Mouse (Mus musculus) cerebellum, adult 2 months (tissue): Measurements from ENCODE around the gene Oma1.

Experiments used
- CTCF ChIP-seq: fragments of 200-500 bp; IDR thresholded peaks from 2 replicates; pipeline ENCODE4 v1.5.1; 2011; ENCODE audit warnings: low read depth, mild to moderate bottlenecking, control low read depth, low read length, moderate library complexity, borderline replicate concordance; ENCODE audit not compliant: insufficient read depth
- POLR2A ChIP-seq: fragments of 200-500 bp; IDR thresholded peaks from 2 replicates; pipeline ENCODE4 v1.6.1; 2011; ENCODE audit warnings: low read length, control low read depth, borderline replicate concordance; ENCODE audit not compliant: insufficient read depth

DNA sequence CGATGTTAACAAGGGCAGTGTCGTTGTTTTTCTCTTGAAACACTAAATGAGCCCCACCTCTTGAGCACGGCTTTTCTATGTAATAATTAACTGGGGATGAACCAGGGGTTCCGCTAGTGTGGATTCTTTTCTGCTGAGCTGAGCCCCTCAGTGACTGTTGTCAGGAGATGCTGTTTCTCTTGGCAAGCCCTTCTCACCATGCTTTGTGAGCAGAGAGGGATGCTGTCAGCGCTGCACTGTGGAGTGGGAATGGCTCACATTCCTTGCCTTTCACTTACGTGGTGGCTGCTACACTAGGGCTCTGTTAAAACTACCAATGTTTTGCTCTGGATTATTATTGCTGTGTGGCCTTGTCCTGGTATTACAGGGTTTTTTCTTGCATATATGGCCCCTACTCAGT, 15.7 kb downstream of the Oma1 start:
- TF ChIP-seq CTCF (no peak), POLR2A (no peak)
